In genomic region chr12:117658821-117659220, GRCm38 (mm10) we compare ENCODE assay signal across 11 mouse cellular contexts.
DNase-seq lines count a peak whose midpoint lies in the region; ATAC-seq and TF ChIP-seq lines count a peak whose summit lies in the region.
"Had no signal": no experiment of that assay in that cellular context is flagged by ENCODE, and none has a peak within 500 bp of the region (broad histone marks: within the 10 kb centered on the region; RNA-seq: fewer than 3 reads in every experiment).

No protein-coding gene starts in this region.

- TF ChIP-seq CTCF in cortical plate, adult 2 months (IDR thresholded peaks at IDR 0.05; ENCODE audit: extremely low read depth, insufficient read depth, low read length): no peak
- TF ChIP-seq CTCF in heart, postnatal 0 days (IDR thresholded peaks at IDR 0.05; ENCODE audit: low read depth): no peak

- peaks cover 10 to 22% of the 10 kb centered on the region in 2 experiments for H3K4me1 ChIP-seq in heart, embryonic 14.5 days (ENCODE audit: control insufficient read depth in 2 of 2, insufficient read depth in 2 of 2, low read length in 2 of 2)
- no peaks in the 10 kb centered on the region for H3K4me1 ChIP-seq in liver, embryonic 15.5 days (replicated peaks)
- peaks cover 5% of the 10 kb centered on the region for H3K4me1 ChIP-seq in cortical plate, adult 2 months (ENCODE audit: control insufficient read depth, insufficient read depth, low read length)
- peaks cover 19% of the 10 kb centered on the region for H3K4me1 ChIP-seq in heart, postnatal 0 days (ENCODE audit: control insufficient read depth, insufficient read depth)
- H3K4me1 ChIP-seq: hindbrain, embryonic 12.5 days had no signal

- 41% methylated on average over 6 of the region's 6 CpGs for WGBS in heart, embryonic 14.5 days
- 54% methylated on average over 6 of the region's 6 CpGs for WGBS in liver, embryonic 15.5 days (ENCODE audit: insufficient replicate concordance)
- 43% methylated on average over 6 of the region's 6 CpGs for WGBS in heart, postnatal 0 days

- no peak for DNase-seq in heart, postnatal 25 days (ENCODE audit: low spot score)
- no peak for DNase-seq in liver
- no peak for DNase-seq in heart, postnatal 0 days (ENCODE audit: low spot score)
- DNase-seq in urinary bladder, postnatal 10 days (ENCODE audit: low spot score): no peak
- DNase-seq: cerebellum, postnatal 10 days; retina, postnatal 1 day; thymus, postnatal 36 days had no signal

- H3K9me3 ChIP-seq in heart, embryonic 14.5 days (ENCODE audit: control insufficient read depth, low read length): no peaks in the 10 kb centered on the region
- H3K9me3 ChIP-seq in liver, embryonic 15.5 days (replicated peaks): no peaks in the 10 kb centered on the region
- no peaks in the 10 kb centered on the region for H3K9me3 ChIP-seq in heart, postnatal 0 days (replicated peaks; ENCODE audit: control insufficient read depth, low read length)
- H3K9me3 ChIP-seq: hindbrain, embryonic 12.5 days had no signal

- H3K9ac ChIP-seq in heart, embryonic 14.5 days (ENCODE audit: low read length): peak overlapping the region; percentile 74
- H3K9ac ChIP-seq in liver, embryonic 15.5 days: no peak overlapping the region
- peak overlapping the region; percentile 62 for H3K9ac ChIP-seq in heart, postnatal 0 days (replicated peaks; ENCODE audit: low read depth, low read length)
- H3K9ac ChIP-seq: hindbrain, embryonic 12.5 days had no signal

- intact Hi-C loops in heart, postnatal 25 days (cut with DNase I): loop anchor here (5.0 kb wide), 2 partner anchors 38 to 67 kb away; no protein-coding TSS in a partner anchor

- H3K27ac ChIP-seq in heart, embryonic 14.5 days (replicated peaks in 1 of 2; ENCODE audit: control insufficient read depth in 1 of 2, insufficient read depth in 1 of 2, low read depth in 2 of 2, low read length in 2 of 2): peak overlapping the region; percentile 60 to 73
- no peak overlapping the region for H3K27ac ChIP-seq in liver, embryonic 15.5 days (replicated peaks)
- peak overlapping the region; percentile 71; the same call in 1 of the 2 replicates for H3K27ac ChIP-seq in cortical plate, adult 2 months (ENCODE audit: insufficient read depth, low read length)
- H3K27ac ChIP-seq in heart, postnatal 0 days (ENCODE audit: low read depth): peak overlapping the region; percentile 70
- H3K27ac ChIP-seq: hindbrain, embryonic 12.5 days had no signal

- H3K4me2 ChIP-seq in heart, embryonic 14.5 days (ENCODE audit: low read length): peak overlapping the region; percentile 43
- H3K4me2 ChIP-seq in liver, embryonic 15.5 days: no peak overlapping the region
- peak overlapping the region; percentile 55 for H3K4me2 ChIP-seq in heart, postnatal 0 days (ENCODE audit: low read depth, low read length)
- H3K4me2 ChIP-seq: hindbrain, embryonic 12.5 days had no signal

- TF ChIP-seq POLR2A in cortical plate, adult 2 months (IDR thresholded peaks at IDR 0.05; ENCODE audit: extremely low read depth, insufficient read depth, low read length): no peak

- peak overlapping the region; percentile 34 to 38 for H3K4me3 ChIP-seq in heart, embryonic 14.5 days (ENCODE audit: control insufficient read depth in 1 of 2, insufficient read depth in 1 of 2, low read depth in 1 of 2, low read length in 2 of 2)
- peak overlapping the region; percentile 15; the same call in 1 of the 2 replicates for H3K4me3 ChIP-seq in liver, embryonic 15.5 days (replicated peaks)
- H3K4me3 ChIP-seq in cortical plate, adult 2 months (ENCODE audit: insufficient read depth, low read length): no peak overlapping the region
- peak overlapping the region; percentile 47 for H3K4me3 ChIP-seq in heart, postnatal 0 days (ENCODE audit: low read depth, low read length)
- H3K4me3 ChIP-seq: hindbrain, embryonic 12.5 days had no signal

- TF ChIP-seq EP300 in heart, postnatal 0 days (IDR thresholded peaks at IDR 0.05; ENCODE audit: low read depth): no peak

- no peaks in the 10 kb centered on the region for H3K36me3 ChIP-seq in heart, embryonic 14.5 days (ENCODE audit: control insufficient read depth, insufficient read depth, low read length)
- no peaks in the 10 kb centered on the region for H3K36me3 ChIP-seq in liver, embryonic 15.5 days (replicated peaks)
- H3K36me3 ChIP-seq in heart, postnatal 0 days (replicated peaks; ENCODE audit: control insufficient read depth, insufficient read depth, low read length): no peaks in the 10 kb centered on the region
- H3K36me3 ChIP-seq: hindbrain, embryonic 12.5 days had no signal

- ATAC-seq in heart, embryonic 14.5 days (ENCODE audit: insufficient number of reproducible peaks, insufficient read depth, low FRiP score, low read depth): no peak
- no peak for ATAC-seq in liver, embryonic 15.5 days (ENCODE audit: insufficient read depth)
- no peak for ATAC-seq in heart, postnatal 0 days (ENCODE audit: insufficient read depth, low read depth)

- no peaks in the 10 kb centered on the region for H3K27me3 ChIP-seq in heart, embryonic 14.5 days (ENCODE audit: control insufficient read depth, insufficient read depth, low read length)
- H3K27me3 ChIP-seq in liver, embryonic 15.5 days: no peaks in the 10 kb centered on the region
- no peaks in the 10 kb centered on the region for H3K27me3 ChIP-seq in heart, postnatal 0 days (ENCODE audit: control insufficient read depth, insufficient read depth, low read length)
